Mouse (Mus musculus) erythroblast, embryonic 14.5 days (primary cell): ENCODE results near the gene Adh6b. TPM values are rescaled to one million over a fixed set of nuclear protein-coding genes. Genes with fewer than 3 reads are reported as not detected.

Source experiments
- H3K27me3 ChIP-seq: 2 replicates; pipeline ENCODE4 v1.6.1; 2012; ENCODE audit warnings: inconsistent platforms; ENCODE audit not compliant: control insufficient read depth
- H3K36me3 ChIP-seq: 2 replicates; pipeline ENCODE4 v1.6.1; 2012; ENCODE audit warnings: mild to moderate bottlenecking, inconsistent platforms; ENCODE audit not compliant: control insufficient read depth
- H3K4me1 ChIP-seq: 2 replicates; pipeline ENCODE4 v1.6.1; 2012; ENCODE audit warnings: inconsistent platforms; ENCODE audit not compliant: control insufficient read depth
- H3K4me3 ChIP-seq: replicated peaks from 2 replicates; pipeline ENCODE3; 2012; ENCODE audit warnings: moderate library complexity, mild to moderate bottlenecking, inconsistent platforms
- H3K9me3 ChIP-seq: 2 replicates; pipeline ENCODE4 v1.6.1; 2012; ENCODE audit warnings: low read length, inconsistent platforms, mixed read lengths; ENCODE audit not compliant: control insufficient read depth
- GATA1 ChIP-seq: IDR thresholded peaks from 2 replicates; pipeline ENCODE4 v1.6.1; 2012; ENCODE audit warnings: low read length, inconsistent platforms, mixed read lengths
- TAL1 ChIP-seq: IDR thresholded peaks from 3 replicates; pipeline ENCODE4 v1.6.1; 2012; ENCODE audit warnings: low read length, inconsistent platforms, mixed read lengths
- polyA plus RNA-seq: library from polyadenylated mRNA; stranded (reverse); fragments of >175 nt; gene quantifications from 2 replicates; pipeline ENCODE4 v1.2.3, GENCODE M21; 2012

The Adh6b gene
- polyA plus RNA-seq, 1 experiment = not detected

DNA sequence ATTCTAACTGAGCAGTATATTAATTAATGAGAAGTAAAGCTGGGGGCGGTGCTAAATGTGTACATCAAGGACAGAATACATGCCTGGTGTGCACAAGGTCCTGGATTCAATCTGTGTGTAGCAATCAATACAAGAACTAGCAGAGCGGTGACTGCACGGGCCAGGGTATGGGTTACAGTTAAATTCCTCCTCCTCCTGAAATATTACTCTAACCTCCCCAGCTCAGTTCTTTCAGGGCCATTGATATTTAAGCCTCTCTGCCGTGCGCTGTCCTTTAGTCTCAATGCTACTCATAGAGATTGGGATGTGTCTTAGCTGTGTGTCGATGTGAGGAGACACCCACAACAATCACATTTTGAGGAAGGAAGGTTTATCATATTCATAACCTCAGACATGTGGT lies 45.6 kb downstream of the Adh6b start:
- Histone ChIP-seq H3K27me3 (no peaks in the 10 kb centered on the region), H3K36me3 (no peaks in the 10 kb centered on the region), H3K9me3 (no peaks in the 10 kb centered on the region), H3K4me1 (no peaks in the 10 kb centered on the region), H3K4me3 (no peak overlapping the region)
- no peak for TF ChIP-seq TAL1
- no peak for TF ChIP-seq GATA1

- H3K4me1 ChIP-seq = no peaks in the 10 kb centered on the region
- TF ChIP-seq TAL1 (no peak), GATA1 (no peak)
- no peak overlapping the region for H3K4me3 ChIP-seq
- no peaks in the 10 kb centered on the region for H3K9me3 ChIP-seq
- no peaks in the 10 kb centered on the region for H3K27me3 ChIP-seq
- no peaks in the 10 kb centered on the region for H3K36me3 ChIP-seq
Observed at GRCm38 (mm10) chr3:138404872-138405271, 63.3 kb downstream of the Adh6b start.

GRCm38 (mm10) chr3:138405341-138405740 lies 63.8 kb downstream of the Adh6b start:
- no peak for TF ChIP-seq GATA1
- TF ChIP-seq TAL1 = no peak

GRCm38 (mm10) chr3:138405840-138406239 lies 64.3 kb downstream of the Adh6b start:
- H3K9me3 ChIP-seq = no peaks in the 10 kb centered on the region
- H3K4me1 ChIP-seq = no peaks in the 10 kb centered on the region
- no peaks in the 10 kb centered on the region for H3K27me3 ChIP-seq
- H3K4me3 ChIP-seq = no peak overlapping the region
- no peaks in the 10 kb centered on the region for H3K36me3 ChIP-seq
- no peak for TF ChIP-seq GATA1

More at GRCm38 (mm10) chr3:138405341-138405740, 63.8 kb downstream of the Adh6b start:
- Histone ChIP-seq H3K4me3 (no peak overlapping the region), H3K27me3 (no peaks in the 10 kb centered on the region), H3K36me3 (no peaks in the 10 kb centered on the region), H3K4me1 (no peaks in the 10 kb centered on the region), H3K9me3 (no peaks in the 10 kb centered on the region)

- no peak overlapping the region for H3K4me3 ChIP-seq
- H3K4me1 ChIP-seq = no peaks in the 10 kb centered on the region
- H3K9me3 ChIP-seq = no peaks in the 10 kb centered on the region
- no peaks in the 10 kb centered on the region for H3K27me3 ChIP-seq
- no peak for TF ChIP-seq TAL1
- no peaks in the 10 kb centered on the region for H3K36me3 ChIP-seq
Observed at GRCm38 (mm10) chr3:138407920-138408319, 66.3 kb downstream of the Adh6b start.

Other genes starting within 250 kb of the Adh6b start
- gene Trmt10a, start 198.3 kb upstream of the Adh6b start, polyA plus RNA-seq = 0.45 and 0.54 TPM in 2 replicates
- 0.02 and 0.04 TPM in 2 replicates for gene Mttp, start 196.8 kb upstream of the Adh6b start, polyA plus RNA-seq
- not detected in 2 replicates for gene 4930579F01Rik, start 147.9 kb upstream of the Adh6b start, polyA plus RNA-seq
- gene Adh7, start 124.0 kb upstream of the Adh6b start, polyA plus RNA-seq = not detected in 2 replicates
- not detected in 2 replicates for gene Adh1, start 80.8 kb upstream of the Adh6b start, polyA plus RNA-seq
- not detected in 2 replicates for gene Adh6a, start 28.5 kb upstream of the Adh6b start, polyA plus RNA-seq
- gene Adh4, start 73.7 kb downstream of the Adh6b start, polyA plus RNA-seq = not detected in 2 replicates
- 0.34 and 0.47 TPM in 2 replicates for gene Adh5, start 101.3 kb downstream of the Adh6b start, polyA plus RNA-seq
- gene Metap1, start 147.7 kb downstream of the Adh6b start, polyA plus RNA-seq = 0.65 and 0.97 TPM in 2 replicates
- 0.67 and 1.1 TPM in 2 replicates for gene Eif4e, start 184.4 kb downstream of the Adh6b start, polyA plus RNA-seq